Mouse (Mus musculus) heart, adult 10 weeks (tissue): ENCODE results near the gene Ermap. TPM values are rescaled to one million over a fixed set of nuclear protein-coding genes. Genes with fewer than 3 reads are reported as not detected.

Experiments
- polyA plus RNA-seq: library from polyadenylated mRNA; stranded (reverse); fragments of 350-450 nt; fragmentation: Illumina TruSeq; extraction: RNeasy Lipid Tissue Mini Kit (QIAGEN cat#74804); gene quantifications from one replicate; pipeline ENCODE4 v1.2.3, GENCODE M21; 2014; ENCODE audit warnings: low read depth, low replicate concordance

Ermap gene
- not detected for polyA plus RNA-seq

GRCm38 (mm10) chr4:119189864-119190263 is at the start of gene Ermap:
Gene Ermap, minus strand, starts transcription at chr4:119190011.

GRCm38 (mm10) chr4:119232410-119233255 is 42.8 kb upstream of the Ermap start, which contains the start of the genes AU022252 and P3h1:
Gene AU022252, minus strand, starts transcription at chr4:119232712.
Gene P3h1, plus strand, starts transcription at chr4:119232915.

GRCm38 (mm10) chr4:119218169-119218568 is 28.4 kb upstream of the Ermap start, which contains the start of gene Tmem269:
Gene Tmem269, minus strand, starts transcription at chr4:119218217.

GRCm38 (mm10) chr4:119194909-119195581 is 5.2 kb upstream of the Ermap start, which contains the start of gene Svbp:
Gene Svbp, plus strand, starts transcription at chr4:119195306.

GRCm38 (mm10) chr4:119173851-119174453 is 15.9 kb downstream of the Ermap start, which contains the start of gene Zfp691:
Gene Zfp691, minus strand, starts transcription at chr4:119174195.

Other genes with a start within 250 kb of the Ermap start
- not detected for gene Lao1, start 228.4 kb downstream of the Ermap start, polyA plus RNA-seq
- gene Slc2a1, start 81.3 kb downstream of the Ermap start, polyA plus RNA-seq: 14.9 TPM
- gene Zfp691, start 15.8 kb downstream of the Ermap start, polyA plus RNA-seq: 16.1 TPM
- 29.8 TPM for gene Svbp, start 5.3 kb upstream of the Ermap start, polyA plus RNA-seq
- not detected for gene Tmem269, start 28.2 kb upstream of the Ermap start, polyA plus RNA-seq
- 11.2 TPM for gene AU022252, start 42.7 kb upstream of the Ermap start, polyA plus RNA-seq
- gene P3h1, start 42.9 kb upstream of the Ermap start, polyA plus RNA-seq: 11.7 TPM
- gene Cldn19, start 65.4 kb upstream of the Ermap start, polyA plus RNA-seq: not detected
- 947 TPM for gene Ybx1, start 104.6 kb upstream of the Ermap start, polyA plus RNA-seq
- 13.4 TPM for gene Ppih, start 130.5 kb upstream of the Ermap start, polyA plus RNA-seq
- not detected for gene Ccdc30, start 225.5 kb upstream of the Ermap start, polyA plus RNA-seq
- gene Ppcs, start 232.4 kb upstream of the Ermap start, polyA plus RNA-seq: 9.9 TPM
- not detected for gene Zmynd12, start 232.8 kb upstream of the Ermap start, polyA plus RNA-seq